Mouse (Mus musculus) forebrain, embryonic 12.5 days (tissue): ENCODE measurements at regions not wholly inside any gene's neighbourhood (a gene's known extent, or its start where the extent isn't known, plus 50 kb on each side); places are given as distances from the start of the nearest gene placed in this dataset.

ENCODE experiments used
- ATAC-seq: fragments of 200-750 bp; cut with Nextera tagmentation; 2 replicates; pipeline ENCODE4 v1.8.0; 2017; ENCODE audit warnings: moderate TSS enrichment; ENCODE audit not compliant: low FRiP score
- H3K27ac ChIP-seq: fragments of 300-500 bp; sonication (generic); 2 replicates; pipeline ENCODE4 v1.5.1; 2016; ENCODE audit warnings: mild to moderate bottlenecking
- H3K27me3 ChIP-seq: fragments of 300-500 bp; sonication (generic); 2 replicates; pipeline ENCODE4 v1.6.1; 2016; ENCODE audit warnings: mild to moderate bottlenecking
- H3K36me3 ChIP-seq: fragments of 300-500 bp; sonication (generic); replicated peaks from 2 replicates; pipeline ENCODE4 v1.6.1; 2016; ENCODE audit warnings: mild to moderate bottlenecking
- H3K4me1 ChIP-seq: fragments of 300-500 bp; sonication (generic); 2 replicates; pipeline ENCODE4 v1.6.1; 2016
- H3K4me2 ChIP-seq: fragments of 300-500 bp; sonication (generic); 2 replicates; pipeline ENCODE4 v1.6.1; 2016; ENCODE audit warnings: mild to moderate bottlenecking, moderate library complexity
- H3K4me3 ChIP-seq: fragments of 300-500 bp; sonication (generic); replicated peaks from 2 replicates; pipeline ENCODE4 v1.5.1; 2016; ENCODE audit warnings: mild to moderate bottlenecking
- H3K9ac ChIP-seq: fragments of 300-500 bp; sonication (generic); 2 replicates; pipeline ENCODE4 v1.6.1; 2016; ENCODE audit warnings: mild to moderate bottlenecking
- H3K9me3 ChIP-seq: fragments of 300-500 bp; sonication (generic); 2 replicates; pipeline ENCODE4 v1.6.1; 2016
- WGBS: fragments of 180-500 bp; shearing (Covaris S2); methylation state at CpG from one replicate; pipeline ENCODE4 v1.1.7; 2016; 5-methylcytosine and 5-hydroxymethylcytosine counted together

- no peak overlapping the region for H3K27ac ChIP-seq
- WGBS, result 28% methylated on average over 3 of the region's 3 CpGs
- H3K4me1 ChIP-seq, result no peaks in the 10 kb centered on the region; the same call in 1 of the 2 replicates
- ATAC-seq, result no peak
- H3K4me3 ChIP-seq, result no peak overlapping the region
- 0 out of 2 replicates have a peak, but pooled peaks cover 4% of the 10 kb centered on the region for H3K27me3 ChIP-seq
- no peak overlapping the region for H3K4me2 ChIP-seq
- H3K36me3 ChIP-seq, result no peaks in the 10 kb centered on the region
- H3K9me3 ChIP-seq, result no peaks in the 10 kb centered on the region
- no peak overlapping the region for H3K9ac ChIP-seq
Observed at GRCm38 (mm10) chr11:52522384-52522783, 126.2 kb downstream of the 9530068E07Rik start.

- Histone ChIP-seq H3K27me3 (0 out of 2 replicates have a peak, but pooled peaks cover 4% of the 10 kb centered on the region), H3K4me1 (no peaks in the 10 kb centered on the region; the same call in 1 of the 2 replicates), H3K4me3 (no peak overlapping the region), H3K9me3 (no peaks in the 10 kb centered on the region), H3K27ac (no peak overlapping the region), H3K4me2 (no peak overlapping the region), H3K36me3 (no peaks in the 10 kb centered on the region), H3K9ac (no peak overlapping the region)
- no peak for ATAC-seq
- WGBS, result 84% methylated on average over 4 of the region's 4 CpGs
Observed at GRCm38 (mm10) chr11:52523191-52523590, 127.0 kb downstream of the 9530068E07Rik start.

GRCm38 (mm10) chr11:52523671-52524070 is 127.4 kb downstream of the 9530068E07Rik start:
- H3K9me3 ChIP-seq, result no peaks in the 10 kb centered on the region
- H3K4me1 ChIP-seq, result no peaks in the 10 kb centered on the region; the same call in 1 of the 2 replicates
- no peak overlapping the region for H3K4me3 ChIP-seq
- no peak overlapping the region for H3K4me2 ChIP-seq
- H3K9ac ChIP-seq, result no peak overlapping the region
- 70% methylated on average over 2 of the region's 2 CpGs for WGBS
- ATAC-seq, result no peak
- 0 out of 2 replicates have a peak, but pooled peaks cover 4% of the 10 kb centered on the region for H3K27me3 ChIP-seq
- H3K36me3 ChIP-seq, result no peaks in the 10 kb centered on the region
- H3K27ac ChIP-seq, result no peak overlapping the region

- H3K4me3 ChIP-seq, result no peak overlapping the region
- H3K9ac ChIP-seq, result no peak overlapping the region
- ATAC-seq, result no peak
- 0 out of 2 replicates have a peak, but pooled peaks cover 4% of the 10 kb centered on the region for H3K27me3 ChIP-seq
- 55% methylated on average over 6 of the region's 6 CpGs for WGBS
- no peak overlapping the region for H3K27ac ChIP-seq
- H3K36me3 ChIP-seq, result no peaks in the 10 kb centered on the region
- H3K4me2 ChIP-seq, result no peak overlapping the region
- no peaks in the 10 kb centered on the region; the same call in 1 of the 2 replicates for H3K4me1 ChIP-seq
- H3K9me3 ChIP-seq, result no peaks in the 10 kb centered on the region
Observed at GRCm38 (mm10) chr11:52525446-52525845, 129.2 kb downstream of the 9530068E07Rik start.

- Histone ChIP-seq H3K27ac (no peak overlapping the region), H3K4me1 (no peaks in the 10 kb centered on the region; the same call in 1 of the 2 replicates), H3K9ac (no peak overlapping the region), H3K27me3 (0 out of 2 replicates have a peak, but pooled peaks cover 4% of the 10 kb centered on the region), H3K36me3 (no peaks in the 10 kb centered on the region), H3K4me2 (no peak overlapping the region), H3K4me3 (no peak overlapping the region), H3K9me3 (no peaks in the 10 kb centered on the region)
- ATAC-seq, result no peak
- 83% methylated on average over 6 of the region's 6 CpGs for WGBS
Observed at GRCm38 (mm10) chr11:52526306-52526705, 130.1 kb downstream of the 9530068E07Rik start.

- Histone ChIP-seq H3K9ac (no peak overlapping the region), H3K4me2 (no peak overlapping the region), H3K36me3 (no peaks in the 10 kb centered on the region), H3K9me3 (no peaks in the 10 kb centered on the region), H3K27ac (no peak overlapping the region), H3K27me3 (no peaks in the 10 kb centered on the region), H3K4me1 (no peaks in the 10 kb centered on the region), H3K4me3 (no peak overlapping the region)
- ATAC-seq, result no peak
- 78% methylated on average over 5 of the region's 5 CpGs for WGBS
Observed at GRCm38 (mm10) chr11:52533379-52533778, 137.2 kb downstream of the 9530068E07Rik start.

- Histone ChIP-seq H3K27me3 (no peaks in the 10 kb centered on the region), H3K4me1 (no peaks in the 10 kb centered on the region), H3K4me3 (no peak overlapping the region), H3K9me3 (no peaks in the 10 kb centered on the region), H3K4me2 (no peak overlapping the region), H3K36me3 (no peaks in the 10 kb centered on the region), H3K27ac (no peak overlapping the region), H3K9ac (no peak overlapping the region)
- no peak for ATAC-seq
- WGBS, result 66% methylated on average over 13 of the region's 13 CpGs
Observed at GRCm38 (mm10) chr11:52534586-52534985, 138.4 kb downstream of the 9530068E07Rik start.

- H3K4me3 ChIP-seq, result no peak overlapping the region
- H3K27me3 ChIP-seq, result no peaks in the 10 kb centered on the region
- 73% methylated on average over 2 of the region's 2 CpGs for WGBS
- no peaks in the 10 kb centered on the region for H3K9me3 ChIP-seq
- no peak overlapping the region for H3K9ac ChIP-seq
- ATAC-seq, result no peak
- H3K27ac ChIP-seq, result no peak overlapping the region
- no peaks in the 10 kb centered on the region for H3K36me3 ChIP-seq
- H3K4me2 ChIP-seq, result no peak overlapping the region
- no peaks in the 10 kb centered on the region for H3K4me1 ChIP-seq
Observed at GRCm38 (mm10) chr11:52536211-52536610, 140.0 kb downstream of the 9530068E07Rik start.

GRCm38 (mm10) chr11:52536841-52537240 is 140.6 kb downstream of the 9530068E07Rik start:
- Histone ChIP-seq H3K4me1 (no peaks in the 10 kb centered on the region), H3K9ac (no peak overlapping the region), H3K4me2 (no peak overlapping the region), H3K36me3 (no peaks in the 10 kb centered on the region), H3K27ac (no peak overlapping the region), H3K4me3 (no peak overlapping the region), H3K27me3 (no peaks in the 10 kb centered on the region), H3K9me3 (no peaks in the 10 kb centered on the region)
- WGBS, result 77% methylated on average over 11 of the region's 11 CpGs
- ATAC-seq, result no peak

GRCm38 (mm10) chr11:52537819-52538435 is 141.7 kb downstream of the 9530068E07Rik start:
- WGBS, result 68% methylated on average over 4 of the region's 4 CpGs
- H3K4me1 ChIP-seq, result no peaks in the 10 kb centered on the region
- H3K4me2 ChIP-seq, result no peak overlapping the region
- H3K27me3 ChIP-seq, result no peaks in the 10 kb centered on the region
- H3K9me3 ChIP-seq, result no peaks in the 10 kb centered on the region
- no peak for ATAC-seq
- H3K9ac ChIP-seq, result no peak overlapping the region
- H3K27ac ChIP-seq, result no peak overlapping the region
- no peak overlapping the region for H3K4me3 ChIP-seq
- H3K36me3 ChIP-seq, result no peaks in the 10 kb centered on the region

GRCm38 (mm10) chr11:52541210-52541609 is 145.0 kb downstream of the 9530068E07Rik start:
- no peak overlapping the region for H3K4me2 ChIP-seq
- H3K9ac ChIP-seq, result no peak overlapping the region
- no peak overlapping the region for H3K4me3 ChIP-seq
- H3K36me3 ChIP-seq, result no peaks in the 10 kb centered on the region
- no peaks in the 10 kb centered on the region for H3K27me3 ChIP-seq
- no peak overlapping the region for H3K27ac ChIP-seq
- 0 out of 2 replicates have a peak, but pooled peaks cover 4% of the 10 kb centered on the region for H3K9me3 ChIP-seq
- WGBS, result 85% methylated on average over 5 of the region's 5 CpGs
- no peak for ATAC-seq
- H3K4me1 ChIP-seq, result no peaks in the 10 kb centered on the region

- 82% methylated on average over 5 of the region's 5 CpGs for WGBS
Observed at GRCm38 (mm10) chr11:52551451-52551850, 155.2 kb downstream of the 9530068E07Rik start.

GRCm38 (mm10) chr11:52552860-52553259 is 156.6 kb downstream of the 9530068E07Rik start:
- H3K27me3 ChIP-seq, result no peaks in the 10 kb centered on the region
- WGBS, result 90% methylated on average over 4 of the region's 4 CpGs
- H3K36me3 ChIP-seq, result no peaks in the 10 kb centered on the region
- no peak for ATAC-seq
- H3K4me3 ChIP-seq, result no peak overlapping the region
- no peaks in the 10 kb centered on the region for H3K9me3 ChIP-seq
- no peak overlapping the region for H3K9ac ChIP-seq
- no peaks in the 10 kb centered on the region for H3K4me1 ChIP-seq
- H3K27ac ChIP-seq, result no peak overlapping the region
- H3K4me2 ChIP-seq, result no peak overlapping the region

More at GRCm38 (mm10) chr11:52551451-52551850, 155.2 kb downstream of the 9530068E07Rik start:
- H3K4me1 ChIP-seq, result peaks cover 4% of the 10 kb centered on the region; the same call in 1 of the 2 replicates
- H3K27ac ChIP-seq, result no peak overlapping the region
- no peak for ATAC-seq
- H3K36me3 ChIP-seq, result no peaks in the 10 kb centered on the region
- no peak overlapping the region for H3K4me3 ChIP-seq
- H3K9me3 ChIP-seq, result no peaks in the 10 kb centered on the region
- no peak overlapping the region for H3K9ac ChIP-seq
- no peak overlapping the region for H3K4me2 ChIP-seq
- no peaks in the 10 kb centered on the region for H3K27me3 ChIP-seq
